Mouse (Mus musculus): Measurements from ENCODE around the gene Lrmp.

DNA sequence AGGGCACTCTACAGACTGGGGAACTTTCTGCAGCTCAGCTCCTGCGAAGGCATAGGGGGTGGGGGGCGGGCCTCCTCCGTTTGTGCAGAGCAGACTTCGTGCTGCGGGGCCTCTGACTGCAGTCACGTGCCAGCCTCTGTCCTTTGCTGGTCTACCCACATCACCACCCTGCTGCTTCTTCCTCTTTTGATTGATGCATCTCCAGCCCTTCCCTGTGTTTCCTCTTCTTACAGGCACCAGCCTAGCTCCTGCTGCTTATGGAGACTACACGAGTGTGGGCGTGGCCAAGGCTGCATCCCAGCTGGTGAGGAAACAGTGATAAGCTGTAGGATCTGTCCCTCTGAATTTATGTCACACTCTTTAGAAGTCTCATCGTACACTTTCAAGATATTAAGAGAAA lies 33.6 kb downstream of the Lrmp start:
- no peak for TF ChIP-seq POLR2A (IDR thresholded peaks at IDR 0.05; ENCODE audit: control insufficient read depth, extremely low read depth, insufficient read depth, low read length, poor library complexity)
- TF ChIP-seq CTCF (IDR thresholded peaks at IDR 0.05; ENCODE audit: borderline replicate concordance, control insufficient read depth, extremely low read depth, insufficient read depth, low read length, poor library complexity): no peak

All from thymus, adult 2 months (tissue).